Mouse (Mus musculus): ENCODE measurements around the gene Tnni3k. TPM values are rescaled to one million over a fixed set of nuclear protein-coding genes. Genes with fewer than 3 reads are reported as not detected.

The Tnni3k gene
- polyA plus RNA-seq, 1 experiment: not detected

DNA sequence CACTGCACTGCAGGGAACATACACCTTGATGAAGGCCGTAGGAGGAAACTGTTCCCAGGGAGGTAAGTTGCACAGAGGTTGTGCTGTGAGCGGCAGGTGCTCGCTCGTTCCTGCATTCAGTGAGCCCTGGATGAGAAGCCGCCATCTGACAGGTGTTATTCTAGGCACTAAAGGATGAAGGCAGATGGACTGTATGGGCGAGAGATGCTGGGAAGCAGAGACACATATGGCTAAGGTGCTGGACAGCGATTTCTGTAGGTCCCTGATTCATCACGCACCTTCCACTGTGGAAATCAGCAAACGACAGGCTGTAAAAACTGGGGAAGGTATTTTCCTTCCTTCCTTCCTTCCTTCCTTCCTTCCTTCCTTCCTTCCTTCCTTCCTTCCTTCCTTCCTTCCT, 243.4 kb downstream of the Tnni3k start:
- Histone ChIP-seq H3K27ac (ENCODE audit: insufficient read depth, low read length) (no peak overlapping the region), H3K36me3 (ENCODE audit: control insufficient read depth, insufficient read depth, low read length) (no peaks in the 10 kb centered on the region), H3K27me3 (ENCODE audit: control insufficient read depth, insufficient read depth, low read length) (no peaks in the 10 kb centered on the region), H3K4me3 (ENCODE audit: extremely low read depth, insufficient read depth, insufficient read length) (no peak overlapping the region), H3K4me1 (ENCODE audit: control insufficient read depth, insufficient read depth, insufficient read length) (no peaks in the 10 kb centered on the region)
- TF ChIP-seq POLR2A (IDR thresholded peaks at IDR 0.05; ENCODE audit: low read depth, low read length) (no peak), CTCF (IDR thresholded peaks at IDR 0.05; ENCODE audit: extremely low read depth, insufficient read depth, insufficient read length, insufficient replicate concordance) (no peak)
- no peak for DNase-seq (ENCODE audit: low read depth in 1 of 2, low spot score in 2 of 2)
- WGBS: 78% methylated on average over 9 of the region's 9 CpGs

DNA sequence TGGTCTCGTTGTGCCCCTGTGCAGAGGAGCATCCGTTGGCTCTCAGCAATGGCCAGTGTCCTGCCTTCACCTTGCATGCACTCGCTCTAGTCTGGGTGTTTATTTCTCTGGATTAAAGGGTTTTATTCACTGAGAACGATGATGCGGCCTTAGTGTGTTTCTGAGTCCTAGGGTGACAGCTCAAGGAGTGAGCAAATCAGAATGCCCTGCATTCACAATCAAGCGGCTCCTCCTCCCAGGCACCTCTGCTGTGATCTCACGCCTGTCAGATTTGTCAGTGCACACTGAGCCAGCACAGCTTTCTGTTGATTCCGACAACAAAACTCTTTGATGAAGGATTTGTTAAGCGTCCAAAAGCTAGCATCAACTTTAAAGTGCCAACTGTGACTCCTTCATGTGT, 243.9 kb downstream of the Tnni3k start:
- Histone ChIP-seq H3K27me3 (ENCODE audit: control insufficient read depth, insufficient read depth, low read length) (no peaks in the 10 kb centered on the region), H3K4me1 (ENCODE audit: control insufficient read depth, insufficient read depth, insufficient read length) (no peaks in the 10 kb centered on the region), H3K4me3 (ENCODE audit: extremely low read depth, insufficient read depth, insufficient read length) (no peak overlapping the region), H3K27ac (ENCODE audit: insufficient read depth, low read length) (no peak overlapping the region), H3K36me3 (ENCODE audit: control insufficient read depth, insufficient read depth, low read length) (no peaks in the 10 kb centered on the region)
- 74% methylated on average over 9 of the region's 9 CpGs for WGBS
- no peak for TF ChIP-seq POLR2A (IDR thresholded peaks at IDR 0.05; ENCODE audit: low read depth, low read length)
- no peak for TF ChIP-seq CTCF (IDR thresholded peaks at IDR 0.05; ENCODE audit: extremely low read depth, insufficient read depth, insufficient read length, insufficient replicate concordance)
- DNase-seq (ENCODE audit: low read depth in 1 of 2, low spot score in 2 of 2): no peak

DNA sequence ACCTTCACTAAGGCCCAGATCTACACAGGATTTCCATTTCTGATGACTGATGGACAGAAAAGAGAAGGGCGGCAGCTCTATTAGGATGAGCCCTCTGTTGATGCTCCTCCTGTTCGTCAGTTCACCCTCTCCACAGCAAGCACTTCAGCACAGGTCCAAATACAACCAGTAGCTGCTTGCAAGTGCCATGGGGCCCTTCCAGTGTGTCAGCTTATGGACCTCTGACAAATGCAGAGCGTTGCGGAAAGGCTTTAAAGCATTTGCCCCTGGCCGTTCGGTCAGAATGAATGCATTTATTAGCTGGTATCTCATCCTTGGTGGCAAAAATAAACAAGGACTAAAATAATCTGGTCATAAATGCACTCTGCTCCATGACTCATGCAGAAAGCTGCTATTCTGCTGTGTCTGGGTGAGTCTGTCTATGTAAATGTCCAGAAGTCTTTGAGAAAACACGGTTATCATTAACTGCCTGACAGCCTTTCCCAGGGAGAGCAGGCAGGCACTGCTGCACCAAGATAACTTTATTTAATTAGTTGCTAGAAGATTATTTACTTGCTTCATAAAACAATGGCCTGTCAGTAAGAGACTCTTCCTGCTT, 244.8 kb downstream of the Tnni3k start:
- no peak overlapping the region for H3K4me3 ChIP-seq (ENCODE audit: extremely low read depth, insufficient read depth, insufficient read length)
- WGBS: 79% methylated on average over 7 of the region's 7 CpGs
- no peak overlapping the region for H3K27ac ChIP-seq (ENCODE audit: insufficient read depth, low read length)
- no peaks in the 10 kb centered on the region for H3K27me3 ChIP-seq (ENCODE audit: control insufficient read depth, insufficient read depth, low read length)
- no peak for DNase-seq (ENCODE audit: low read depth in 1 of 2, low spot score in 2 of 2)
- H3K36me3 ChIP-seq (ENCODE audit: control insufficient read depth, insufficient read depth, low read length): no peaks in the 10 kb centered on the region
- TF ChIP-seq POLR2A (IDR thresholded peaks at IDR 0.05; ENCODE audit: low read depth, low read length) (no peak), CTCF (IDR thresholded peaks at IDR 0.05; ENCODE audit: extremely low read depth, insufficient read depth, insufficient read length, insufficient replicate concordance) (no peak)
- no peaks in the 10 kb centered on the region for H3K4me1 ChIP-seq (ENCODE audit: control insufficient read depth, insufficient read depth, insufficient read length)

DNA sequence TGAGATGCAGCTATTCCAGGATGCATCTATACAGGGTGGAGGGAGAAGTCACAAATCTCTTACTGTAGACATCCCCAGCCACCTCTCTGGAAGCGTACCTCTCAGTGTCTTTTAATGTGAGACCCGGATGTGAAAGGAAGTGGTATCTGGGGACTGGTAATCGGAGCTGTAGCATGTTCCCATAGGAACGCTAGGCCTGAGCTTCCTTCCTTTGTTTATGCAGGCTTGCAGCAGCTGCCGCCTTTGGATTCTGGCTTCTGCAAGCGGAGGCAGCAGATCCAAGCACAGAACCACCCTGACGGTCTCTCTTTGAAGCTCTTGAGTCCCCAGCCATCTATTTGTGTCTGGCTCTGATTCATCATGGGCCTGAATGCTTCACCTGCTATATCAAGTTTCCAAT, 248.6 kb downstream of the Tnni3k start:
- 27% methylated on average over 7 of the region's 7 CpGs for WGBS
- DNase-seq (ENCODE audit: low read depth in 1 of 2, low spot score in 2 of 2): no peak
- TF ChIP-seq CTCF (IDR thresholded peaks at IDR 0.05; ENCODE audit: extremely low read depth, insufficient read depth, insufficient read length, insufficient replicate concordance): no peak
- no peak for TF ChIP-seq POLR2A (IDR thresholded peaks at IDR 0.05; ENCODE audit: low read depth, low read length)

DNA sequence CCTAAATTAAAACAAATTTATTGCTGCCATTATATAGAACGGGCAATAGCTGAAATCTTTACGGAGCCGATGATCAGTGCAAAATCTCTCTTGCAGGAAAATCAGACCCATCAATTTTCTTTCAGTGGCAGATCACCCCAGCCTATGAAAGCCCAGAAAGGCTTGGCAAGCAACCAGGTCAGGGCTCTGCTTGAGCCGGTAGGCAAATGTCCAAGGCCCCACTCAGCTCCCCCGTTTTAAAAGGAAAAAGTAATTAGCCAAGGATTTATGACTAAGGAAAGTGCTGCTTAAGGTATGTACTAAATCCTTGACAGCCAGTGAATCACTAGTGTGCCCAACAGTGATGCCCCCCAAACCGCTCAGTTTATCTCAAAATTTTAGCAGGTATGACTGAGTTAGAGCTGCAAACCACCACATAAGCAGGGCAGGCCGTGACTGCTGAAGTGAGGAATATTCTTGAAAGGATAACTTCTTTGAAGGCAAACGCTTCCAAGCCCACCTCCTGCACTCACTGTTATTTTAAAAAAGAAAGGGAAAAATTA, 254.2 kb downstream of the Tnni3k start:
- no peak overlapping the region for H3K4me3 ChIP-seq (ENCODE audit: extremely low read depth, insufficient read depth, insufficient read length)
- no peaks in the 10 kb centered on the region for H3K4me1 ChIP-seq (ENCODE audit: control insufficient read depth, insufficient read depth, insufficient read length)
- DNase-seq (ENCODE audit: low read depth in 1 of 2, low spot score in 2 of 2): no peak
- no peak overlapping the region for H3K27ac ChIP-seq (ENCODE audit: insufficient read depth, low read length)
- no peak for TF ChIP-seq POLR2A (IDR thresholded peaks at IDR 0.05; ENCODE audit: low read depth, low read length)
- TF ChIP-seq CTCF (IDR thresholded peaks at IDR 0.05; ENCODE audit: extremely low read depth, insufficient read depth, insufficient read length, insufficient replicate concordance): no peak
- no peaks in the 10 kb centered on the region for H3K36me3 ChIP-seq (ENCODE audit: control insufficient read depth, insufficient read depth, low read length)
- H3K27me3 ChIP-seq (ENCODE audit: control insufficient read depth, insufficient read depth, low read length): no peaks in the 10 kb centered on the region
- WGBS: 76% methylated on average over 8 of the region's 8 CpGs

More for the DNA sequence above, 248.6 kb downstream of the Tnni3k start:
- Histone ChIP-seq H3K4me1 (ENCODE audit: control insufficient read depth, insufficient read depth, insufficient read length) (no peaks in the 10 kb centered on the region), H3K27ac (ENCODE audit: insufficient read depth, low read length) (no peak overlapping the region), H3K27me3 (ENCODE audit: control insufficient read depth, insufficient read depth, low read length) (no peaks in the 10 kb centered on the region), H3K36me3 (ENCODE audit: control insufficient read depth, insufficient read depth, low read length) (no peaks in the 10 kb centered on the region), H3K4me3 (ENCODE audit: extremely low read depth, insufficient read depth, insufficient read length) (no peak overlapping the region)

DNA sequence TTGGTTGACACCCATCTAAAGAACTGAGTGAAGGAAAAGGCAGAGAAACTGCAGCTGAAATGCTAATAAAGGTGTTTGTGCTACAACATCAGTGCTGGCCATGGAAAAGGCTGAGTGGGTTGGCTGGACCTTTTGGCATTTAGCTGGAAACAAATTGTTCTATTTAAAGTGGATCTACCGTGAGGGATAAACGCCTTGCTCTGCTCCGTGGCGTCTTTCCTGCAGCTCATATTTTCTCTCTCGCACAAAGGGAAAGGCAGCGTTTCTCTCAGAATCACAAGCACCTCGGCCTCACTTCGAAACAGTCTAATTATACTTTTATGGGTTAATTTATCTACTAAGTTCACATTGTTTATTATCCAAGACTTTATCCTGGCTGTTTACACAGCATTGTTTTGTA, 254.8 kb downstream of the Tnni3k start:
- TF ChIP-seq POLR2A (IDR thresholded peaks at IDR 0.05; ENCODE audit: low read depth, low read length): no peak
- TF ChIP-seq CTCF (IDR thresholded peaks at IDR 0.05; ENCODE audit: extremely low read depth, insufficient read depth, insufficient read length, insufficient replicate concordance): no peak
- 85% methylated on average over 8 of the region's 8 CpGs for WGBS
- DNase-seq (ENCODE audit: low read depth in 1 of 2, low spot score in 2 of 2): no peak
- H3K27me3 ChIP-seq (ENCODE audit: control insufficient read depth, insufficient read depth, low read length): no peaks in the 10 kb centered on the region
- no peak overlapping the region for H3K27ac ChIP-seq (ENCODE audit: insufficient read depth, low read length)
- no peaks in the 10 kb centered on the region for H3K36me3 ChIP-seq (ENCODE audit: control insufficient read depth, insufficient read depth, low read length)
- H3K4me3 ChIP-seq (ENCODE audit: extremely low read depth, insufficient read depth, insufficient read length): no peak overlapping the region
- no peaks in the 10 kb centered on the region for H3K4me1 ChIP-seq (ENCODE audit: control insufficient read depth, insufficient read depth, insufficient read length)

DNA sequence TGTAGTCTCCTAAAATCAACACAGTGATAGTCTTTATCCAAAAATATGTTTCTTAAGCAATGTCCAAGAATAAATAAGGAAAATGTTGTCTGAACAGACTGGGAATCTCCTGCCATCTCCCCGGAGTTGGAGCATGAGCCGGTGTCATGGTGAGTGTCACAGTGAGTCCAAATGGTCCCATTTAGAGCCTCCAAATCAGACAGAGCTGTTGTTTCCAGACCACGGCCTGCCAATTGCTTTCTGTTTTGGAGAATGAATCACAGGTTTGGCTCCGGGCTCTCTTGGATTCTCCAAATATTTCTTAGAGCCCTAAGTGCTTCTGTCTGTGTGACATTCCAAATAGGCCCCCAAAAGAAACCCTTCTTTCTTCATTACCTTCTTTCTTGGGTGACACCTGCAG, 256.4 kb downstream of the Tnni3k start:
- WGBS: 81% methylated on average over 4 of the region's 4 CpGs
- no peak for DNase-seq (ENCODE audit: low read depth in 1 of 2, low spot score in 2 of 2)
- Histone ChIP-seq H3K36me3 (ENCODE audit: control insufficient read depth, insufficient read depth, low read length) (no peaks in the 10 kb centered on the region), H3K4me3 (ENCODE audit: extremely low read depth, insufficient read depth, insufficient read length) (no peak overlapping the region), H3K27ac (ENCODE audit: insufficient read depth, low read length) (no peak overlapping the region), H3K27me3 (ENCODE audit: control insufficient read depth, insufficient read depth, low read length) (no peaks in the 10 kb centered on the region), H3K4me1 (ENCODE audit: control insufficient read depth, insufficient read depth, insufficient read length) (no peaks in the 10 kb centered on the region)
- no peak for TF ChIP-seq POLR2A (IDR thresholded peaks at IDR 0.05; ENCODE audit: low read depth, low read length)
- no peak for TF ChIP-seq CTCF (IDR thresholded peaks at IDR 0.05; ENCODE audit: extremely low read depth, insufficient read depth, insufficient read length, insufficient replicate concordance)

Data from spleen, adult 2 months (tissue).